Mouse (Mus musculus) myocyte (in vitro differentiated cells): ENCODE results near the gene Gm28042.

Experiments
- E2F4 ChIP-seq: IDR thresholded peaks from one replicate; pipeline ENCODE4 v1.6.1; 2011; ENCODE audit warnings: mild to moderate bottlenecking, control low read depth, moderate library complexity; ENCODE audit not compliant: insufficient read depth
- MAX ChIP-seq: IDR thresholded peaks from one replicate; pipeline ENCODE4 v1.6.1; 2011; ENCODE audit warnings: low read depth, mild to moderate bottlenecking, control low read depth
- MYOD1 ChIP-seq, 3 experiments: IDR thresholded peaks; one replicate each; pipeline ENCODE4 v1.6.1; 2011; ENCODE audit warnings: control low read depth in 2 of 3, low read depth in 2 of 3, mild to moderate bottlenecking in 2 of 3, moderate library complexity in 1 of 3; ENCODE audit not compliant: insufficient read length in 2 of 3, control insufficient read depth in 1 of 3
- MYOG ChIP-seq, 3 experiments: IDR thresholded peaks; one replicate each; pipeline ENCODE4 v1.6.1; 2011; ENCODE audit warnings: control low read depth in 2 of 3, low read depth in 2 of 3, mild to moderate bottlenecking in 2 of 3; ENCODE audit not compliant: insufficient read length in 2 of 3, control insufficient read depth in 1 of 3, insufficient read depth in 1 of 3
- POLR2A ChIP-seq: IDR thresholded peaks from one replicate; pipeline ENCODE4 v1.6.1; 2011; ENCODE audit warnings: low read depth, mild to moderate bottlenecking, control low read depth, moderate library complexity; ENCODE audit not compliant: insufficient read length
- POLR2AphosphoS2 ChIP-seq: IDR thresholded peaks from one replicate; pipeline ENCODE4 v1.6.1; 2011; ENCODE audit warnings: low read depth, control low read depth; ENCODE audit not compliant: insufficient read length
- REST ChIP-seq: IDR thresholded peaks from one replicate; pipeline ENCODE4 v1.6.1; 2011; ENCODE audit warnings: mild to moderate bottlenecking, control low read depth, moderate library complexity; ENCODE audit not compliant: insufficient read depth, insufficient read length
- TCF12 ChIP-seq: IDR thresholded peaks from one replicate; pipeline ENCODE4 v1.6.1; 2011; ENCODE audit warnings: mild to moderate bottlenecking, control low read depth; ENCODE audit not compliant: poor library complexity, insufficient read depth, severe bottlenecking
- TCF3 ChIP-seq: IDR thresholded peaks from one replicate; pipeline ENCODE4 v1.6.1; 2011; ENCODE audit warnings: low read depth, control low read depth; ENCODE audit not compliant: insufficient read length
- USF1 ChIP-seq: IDR thresholded peaks from one replicate; pipeline ENCODE4 v1.6.1; 2011; ENCODE audit warnings: low read depth, mild to moderate bottlenecking, control low read depth, moderate library complexity

DNA sequence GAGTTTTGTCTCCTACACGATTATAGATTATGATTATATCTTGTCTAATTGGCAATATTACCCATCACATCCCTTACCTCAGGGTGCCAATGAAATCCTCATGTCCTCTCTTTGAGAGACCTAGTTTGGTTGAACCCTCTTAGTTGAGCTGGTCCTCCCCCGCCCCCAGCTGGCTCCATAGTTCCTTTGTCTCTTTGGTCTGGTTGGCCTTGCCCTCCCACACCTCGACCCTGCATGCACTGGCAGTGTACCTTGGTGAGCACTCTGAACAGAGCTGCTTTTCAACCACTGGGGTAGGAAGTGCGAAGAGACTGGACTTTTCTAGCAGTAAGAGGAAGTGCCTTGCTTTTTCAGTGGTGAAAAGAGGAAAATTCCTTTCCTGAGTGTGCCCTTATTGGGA lies 25.3 kb upstream of the Gm28042 start:
- TF ChIP-seq POLR2A (no peak), MYOG (IDR thresholded peaks at IDR 0.05; ENCODE audit: control insufficient read depth in 1 of 3, insufficient read depth in 1 of 3, insufficient read length in 2 of 3, low read depth in 2 of 3) (no peak), POLR2AphosphoS2 (no peak), MAX (no peak), E2F4 (no peak), TCF12 (no peak), USF1 (no peak), MYOD1 (IDR thresholded peaks at IDR 0.05; ENCODE audit: control insufficient read depth in 1 of 3, insufficient read length in 2 of 3, low read depth in 2 of 3) (no peak), TCF3 (no peak), REST (no peak)
